Mouse (Mus musculus): ENCODE results near the gene Flvcr2.

GRCm38 (mm10) chr12:85710695-85711094, 35.6 kb upstream of the Flvcr2 start:
- TF ChIP-seq CTCF (IDR thresholded peaks at IDR 0.05 in 2 of 3, conservative IDR thresholded peaks at IDR 0.05 in 1 of 3; ENCODE audit: control insufficient read depth in 1 of 3, insufficient read depth in 1 of 3, low read depth in 2 of 3, low read length in 3 of 3, poor library complexity in 1 of 3, severe bottlenecking in 1 of 3): no peak
- no peak for TF ChIP-seq POLR2A (IDR thresholded peaks at IDR 0.05; ENCODE audit: control insufficient read depth in 1 of 2, insufficient read depth in 1 of 2, low read depth in 1 of 2, low read length in 2 of 2, poor library complexity in 1 of 2)
- TF ChIP-seq RAD21 (IDR thresholded peaks at IDR 0.05; ENCODE audit: low read depth, low read length): no peak
- TF ChIP-seq TAL1 (IDR thresholded peaks at IDR 0.05; ENCODE audit: low read length): no peak
- TF ChIP-seq EP300 (IDR thresholded peaks at IDR 0.05; ENCODE audit: low read depth in 1 of 2, low read length in 2 of 2): no peak
- TF ChIP-seq POLR2AphosphoS2 (IDR thresholded peaks at IDR 0.05; ENCODE audit: low read length): no peak

Measured in MEL (cell line).